Mouse (Mus musculus) forebrain, embryonic 15.5 days (tissue): ENCODE results near the gene Ggt1. TPM values are rescaled to one million over a fixed set of nuclear protein-coding genes. Genes with fewer than 3 reads are reported as not detected.

ENCODE experiments used
- ATAC-seq: fragments of 200-750 bp; cut with Nextera tagmentation; replicated peaks from 2 replicates; pipeline ENCODE4 v1.8.0; 2017; ENCODE audit warnings: mild to moderate bottlenecking, moderate TSS enrichment, moderate library complexity
- H3K27ac ChIP-seq: fragments of 300-500 bp; sonication (generic); replicated peaks from 2 replicates; pipeline ENCODE4 v1.5.1; 2015; ENCODE audit warnings: mild to moderate bottlenecking, inconsistent platforms
- H3K27me3 ChIP-seq: fragments of 300-500 bp; sonication (generic); 2 replicates; pipeline ENCODE4 v1.6.1; 2015; ENCODE audit warnings: inconsistent platforms
- H3K36me3 ChIP-seq: fragments of 300-500 bp; sonication (generic); 2 replicates; pipeline ENCODE4 v1.6.1; 2015; ENCODE audit warnings: mild to moderate bottlenecking, inconsistent platforms
- H3K4me1 ChIP-seq: fragments of 300-500 bp; sonication (generic); 2 replicates; pipeline ENCODE4 v1.6.1; 2015; ENCODE audit warnings: inconsistent platforms
- H3K4me2 ChIP-seq: fragments of 300-500 bp; sonication (generic); replicated peaks from 2 replicates; pipeline ENCODE4 v1.6.1; 2015; ENCODE audit warnings: mild to moderate bottlenecking, inconsistent platforms
- H3K4me3 ChIP-seq: fragments of 300-500 bp; sonication (generic); 2 replicates; pipeline ENCODE4 v1.5.1; 2015; ENCODE audit warnings: mild to moderate bottlenecking, inconsistent platforms
- H3K9ac ChIP-seq: fragments of 300-500 bp; sonication (generic); replicated peaks from 2 replicates; pipeline ENCODE4 v1.6.1; 2015; ENCODE audit warnings: mild to moderate bottlenecking, inconsistent platforms
- H3K9me3 ChIP-seq: fragments of 300-500 bp; sonication (generic); 2 replicates; pipeline ENCODE4 v1.6.1; 2016; ENCODE audit warnings: inconsistent platforms
- WGBS: fragments of 180-500 bp; shearing (Covaris S2); methylation state at CpG from one replicate; pipeline ENCODE4 v1.1.7; 2015; ENCODE audit warnings: mixed read lengths; 5-methylcytosine and 5-hydroxymethylcytosine counted together
- polyA plus RNA-seq: library from polyadenylated mRNA; unstranded; fragments of >200 nt; fragmentation: Nextera tagmentation; extraction: Ambion mirVana; gene quantifications from 2 replicates; pipeline ENCODE4 v1.2.1, GENCODE M21; 2015

Gene Ggt1
- 0.67 and 0.79 TPM in 2 replicates for polyA plus RNA-seq

DNA sequence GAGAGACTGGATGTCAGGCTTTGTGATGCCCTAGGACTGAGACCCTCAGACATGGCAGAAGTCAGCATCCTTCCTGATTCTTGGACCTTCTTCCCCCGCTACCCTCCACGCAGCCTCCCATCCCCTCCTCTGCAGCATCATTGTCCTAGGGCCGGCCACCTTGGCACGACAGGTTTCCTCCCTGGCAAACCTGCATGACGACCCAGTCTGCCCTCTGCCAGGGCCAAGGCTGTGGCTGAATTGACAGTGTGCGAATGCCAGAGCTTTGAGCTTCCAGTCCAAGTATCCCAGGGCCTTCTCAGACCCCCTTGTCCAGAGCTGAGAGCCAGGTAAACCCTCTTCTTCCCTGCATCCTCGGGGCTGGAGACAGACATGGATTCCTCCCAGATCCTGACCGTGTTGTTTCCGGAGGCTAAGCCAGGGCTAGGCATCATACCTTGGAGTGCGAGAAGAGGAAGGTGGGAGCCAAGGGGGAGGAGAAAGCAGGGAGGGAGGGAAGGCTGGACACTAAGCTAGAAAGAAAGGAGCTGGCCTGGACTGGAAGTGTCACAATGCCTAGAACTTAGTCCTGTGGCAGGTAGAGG is at the start of gene Ggt1:
Ggt1 (plus strand) TSS at position 534 of the 584 bp plus-strand sequence.
- H3K27ac ChIP-seq = peak within 1 kb of the TSS; percentile 91
- H3K4me3 ChIP-seq = peak within 1 kb of the TSS; percentile 80
- no peaks in the 10 kb centered on the region for H3K36me3 ChIP-seq
- H3K9ac ChIP-seq = peak within 1 kb of the TSS; percentile 94
- no peak for ATAC-seq
- H3K4me2 ChIP-seq = peak within 1 kb of the TSS; percentile 97
- H3K4me1 ChIP-seq = peaks cover 43% of the 10 kb centered on the region
- WGBS = 54% methylated on average over 10 of the region's 10 CpGs
- H3K9me3 ChIP-seq = no peaks in the 10 kb centered on the region
- no peaks in the 10 kb centered on the region for H3K27me3 ChIP-seq

DNA sequence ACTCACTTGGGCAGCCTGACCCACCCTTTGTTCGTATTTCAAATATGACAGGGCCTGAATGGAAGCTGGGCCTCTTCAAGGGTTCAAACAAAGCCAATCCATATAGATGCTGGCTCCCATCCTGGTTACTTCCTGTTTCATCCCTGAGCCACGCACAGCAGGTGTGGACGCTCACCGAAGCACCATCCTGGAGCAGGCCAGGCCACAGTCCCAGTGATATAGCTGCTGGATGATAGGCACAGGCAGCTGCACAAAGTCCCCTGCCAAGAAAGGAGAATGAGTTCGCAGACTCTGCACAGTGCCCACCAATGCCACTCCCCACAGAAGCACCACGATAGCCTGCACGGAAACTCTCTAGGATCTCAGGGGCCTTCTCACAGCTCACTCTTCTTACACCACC is 49.5 kb upstream of the Ggt1 start:
- no peak overlapping the region for H3K9ac ChIP-seq
- H3K4me2 ChIP-seq = no peak overlapping the region
- no peak overlapping the region for H3K27ac ChIP-seq
- peaks cover 45% of the 10 kb centered on the region for H3K36me3 ChIP-seq
- no peak for ATAC-seq
- H3K9me3 ChIP-seq = no peaks in the 10 kb centered on the region
- H3K27me3 ChIP-seq = no peaks in the 10 kb centered on the region
- H3K4me3 ChIP-seq = no peak overlapping the region
- H3K4me1 ChIP-seq = peaks cover 13% of the 10 kb centered on the region
- WGBS = 93% methylated on average over 7 of the region's 7 CpGs

DNA sequence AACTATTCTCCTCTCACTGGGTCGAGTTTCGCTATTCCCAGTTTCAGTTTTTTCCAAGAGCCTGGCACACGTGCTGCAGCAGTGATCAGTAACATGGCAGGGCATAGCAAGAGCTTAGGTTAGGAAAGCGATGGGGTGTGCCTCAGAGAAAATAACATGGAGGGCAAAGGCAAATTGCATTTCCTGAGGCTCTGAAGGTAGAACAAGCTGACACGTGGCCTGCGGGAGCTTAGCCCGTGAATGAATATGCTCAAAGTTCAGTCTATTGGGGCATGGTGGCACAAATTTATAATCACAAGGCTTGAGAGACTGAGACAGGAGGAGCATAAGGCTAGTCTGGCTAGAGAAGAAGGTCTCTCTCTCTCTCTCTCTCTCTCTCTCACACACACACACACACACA is 48.6 kb upstream of the Ggt1 start:
- no peak overlapping the region for H3K9ac ChIP-seq
- 93% methylated on average over 7 of the region's 7 CpGs for WGBS
- H3K4me3 ChIP-seq = no peak overlapping the region
- H3K4me1 ChIP-seq = peaks cover 13% of the 10 kb centered on the region
- H3K4me2 ChIP-seq = no peak overlapping the region
- no peak for ATAC-seq
- peaks cover 37% of the 10 kb centered on the region for H3K36me3 ChIP-seq
- H3K27me3 ChIP-seq = no peaks in the 10 kb centered on the region
- no peaks in the 10 kb centered on the region for H3K9me3 ChIP-seq
- H3K27ac ChIP-seq = no peak overlapping the region

DNA sequence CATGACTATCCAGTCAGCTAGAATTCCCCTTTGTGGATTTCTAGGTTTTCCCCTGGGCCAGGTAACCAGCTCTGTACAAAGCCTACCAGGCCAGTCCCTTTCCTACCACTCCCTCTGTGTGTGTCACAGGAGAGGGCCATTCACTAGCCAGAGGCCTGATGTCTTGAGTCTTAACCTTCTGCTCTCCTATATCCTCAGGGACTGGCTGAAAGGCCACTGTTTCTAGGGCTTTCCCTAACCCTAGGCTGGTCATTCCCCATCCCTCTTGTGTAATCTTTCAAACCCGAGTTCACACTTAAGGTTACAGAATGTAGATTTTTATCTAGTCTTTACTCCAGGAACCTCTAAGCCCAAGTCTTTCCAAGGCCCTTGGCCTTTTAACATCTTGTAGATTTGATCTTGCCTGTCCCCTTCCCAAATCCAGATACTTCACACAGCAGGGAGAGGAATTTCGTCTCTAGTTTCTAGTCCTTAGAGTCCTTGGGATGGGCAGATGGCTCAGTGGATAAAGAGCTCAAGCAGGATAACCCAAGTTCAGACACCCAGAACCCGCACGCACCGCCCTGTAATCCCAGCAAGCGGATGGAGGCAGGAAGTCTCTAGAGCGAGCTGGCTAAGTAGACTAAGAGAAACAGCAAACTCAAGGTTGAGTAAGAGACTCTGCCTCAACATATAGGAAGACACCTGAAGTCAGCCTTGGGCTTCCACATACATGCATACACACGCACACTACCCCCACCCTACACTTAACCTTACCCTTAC is 47.9 kb upstream of the Ggt1 start:
- H3K4me1 ChIP-seq = peaks cover 14% of the 10 kb centered on the region
- no peak overlapping the region for H3K9ac ChIP-seq
- H3K9me3 ChIP-seq = no peaks in the 10 kb centered on the region
- H3K36me3 ChIP-seq = peaks cover 30% of the 10 kb centered on the region
- 92% methylated on average over 8 of the region's 8 CpGs for WGBS
- no peak overlapping the region for H3K27ac ChIP-seq
- no peak overlapping the region for H3K4me2 ChIP-seq
- no peaks in the 10 kb centered on the region for H3K27me3 ChIP-seq
- H3K4me3 ChIP-seq = no peak overlapping the region
- ATAC-seq = no peak

DNA sequence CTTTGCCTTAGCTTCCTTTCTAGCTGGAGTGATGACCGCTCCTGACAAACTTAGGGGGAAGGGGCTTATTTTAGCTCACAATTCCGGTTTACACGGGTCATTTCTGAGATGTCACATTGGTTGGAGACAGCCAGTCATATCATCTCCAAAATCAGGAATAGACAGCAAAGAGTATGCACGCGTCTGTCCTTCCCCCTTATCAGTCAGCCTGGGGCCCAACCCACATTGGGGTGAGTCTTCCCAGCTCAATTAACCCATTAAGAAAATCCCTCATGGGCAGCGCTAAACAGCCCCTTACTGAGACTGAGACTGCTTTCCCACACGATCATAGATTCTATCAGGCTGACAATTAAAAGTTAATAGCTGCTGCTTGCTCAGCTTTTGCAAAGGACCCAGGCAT is 47.0 kb upstream of the Ggt1 start:
- Histone ChIP-seq H3K9me3 (no peaks in the 10 kb centered on the region), H3K9ac (no peak overlapping the region), H3K27ac (no peak overlapping the region), H3K4me3 (no peak overlapping the region), H3K36me3 (peaks cover 22% of the 10 kb centered on the region), H3K4me1 (peaks cover 23% of the 10 kb centered on the region), H3K27me3 (no peaks in the 10 kb centered on the region), H3K4me2 (no peak overlapping the region)
- WGBS = 85% methylated on average over 7 of the region's 7 CpGs
- no peak for ATAC-seq

DNA sequence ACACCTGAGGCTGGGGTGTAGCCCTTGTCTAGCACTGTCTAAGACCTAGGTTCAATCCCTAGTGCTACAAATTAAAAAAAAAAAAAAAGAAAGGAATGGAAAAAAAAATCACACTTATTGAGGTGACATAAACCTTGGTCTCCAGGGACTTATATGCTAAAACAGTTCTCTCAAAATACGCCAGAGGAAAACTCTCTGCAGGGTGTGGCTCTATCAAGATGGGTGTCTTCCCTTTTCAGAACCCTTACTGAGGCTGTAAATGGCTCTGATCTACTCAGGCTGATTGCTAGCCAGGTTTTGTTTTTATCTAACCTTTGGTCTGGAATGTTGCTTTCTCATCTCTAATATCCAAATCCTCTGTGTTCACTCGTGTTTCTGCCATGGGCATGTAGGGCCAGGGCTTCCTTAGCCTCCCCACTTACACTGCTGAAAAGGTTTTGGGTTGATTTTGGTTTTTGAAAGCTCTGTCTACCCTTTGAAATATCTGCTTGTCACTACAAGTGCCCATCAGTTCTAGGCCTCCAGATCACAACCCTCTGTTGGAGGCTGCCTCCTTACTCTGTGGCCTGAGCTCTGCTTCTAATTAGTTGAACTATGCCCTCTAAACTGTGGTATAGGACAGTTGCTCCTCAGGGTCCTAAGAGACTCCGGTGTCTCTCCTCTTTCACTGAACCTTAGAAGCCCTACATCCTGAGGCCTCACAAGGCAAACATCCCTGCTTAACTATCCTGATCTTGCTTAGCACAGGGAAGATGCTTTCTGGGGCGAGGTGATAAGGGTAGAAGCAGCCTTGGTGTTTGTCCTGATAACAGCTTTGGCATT is 46.0 kb upstream of the Ggt1 start:
- no peak overlapping the region for H3K27ac ChIP-seq
- ATAC-seq = no peak
- peaks cover 20% of the 10 kb centered on the region for H3K36me3 ChIP-seq
- H3K4me1 ChIP-seq = peaks cover 27% of the 10 kb centered on the region
- 83% methylated on average over 4 of the region's 4 CpGs for WGBS
- no peak overlapping the region for H3K4me3 ChIP-seq
- no peaks in the 10 kb centered on the region for H3K9me3 ChIP-seq
- H3K4me2 ChIP-seq = no peak overlapping the region
- no peak overlapping the region for H3K9ac ChIP-seq
- H3K27me3 ChIP-seq = no peaks in the 10 kb centered on the region

DNA sequence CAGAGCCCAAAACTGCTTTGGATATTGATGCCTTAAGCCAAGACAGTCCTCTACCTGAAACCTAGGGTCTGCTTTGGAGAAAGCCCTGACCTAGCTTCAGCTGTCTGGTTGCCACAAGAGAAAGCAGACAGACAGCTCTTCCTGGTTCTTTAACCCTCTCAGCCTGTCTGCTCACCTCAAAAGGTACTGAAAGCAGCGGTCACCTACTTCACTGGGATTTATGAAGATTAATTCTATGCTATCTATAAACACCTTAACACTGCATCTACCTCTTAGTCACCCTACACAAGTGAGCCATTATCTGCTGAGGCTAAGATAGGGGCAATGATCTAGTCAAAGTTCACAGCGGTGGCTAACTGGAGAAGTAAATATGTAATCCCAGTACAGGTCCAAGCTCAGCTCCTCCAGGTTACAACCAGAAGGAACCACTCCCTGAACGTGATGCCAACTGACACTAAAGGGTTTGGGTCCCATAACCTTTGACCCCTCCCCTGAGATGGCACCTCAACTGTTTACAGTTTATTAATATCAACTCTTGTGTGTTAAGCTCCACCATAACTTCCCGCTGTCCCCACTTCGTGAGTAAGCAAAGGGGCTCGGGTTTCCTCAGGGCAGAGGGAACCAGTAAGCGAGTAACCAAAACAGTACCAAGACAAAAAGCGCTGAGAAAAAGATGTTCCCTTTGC is 45.2 kb upstream of the Ggt1 start:
- H3K27ac ChIP-seq = peak overlapping the region; percentile 97; the same call in 1 of the 2 replicates
- H3K4me1 ChIP-seq = peaks cover 31% of the 10 kb centered on the region
- H3K4me2 ChIP-seq = peak overlapping the region; percentile 75
- WGBS = 30% methylated on average over 8 of the region's 8 CpGs
- H3K4me3 ChIP-seq = peak overlapping the region; percentile 87
- H3K36me3 ChIP-seq = peaks cover 20% of the 10 kb centered on the region
- peak overlapping the region; percentile 88 for H3K9ac ChIP-seq
- no peak for ATAC-seq
- H3K9me3 ChIP-seq = no peaks in the 10 kb centered on the region
- H3K27me3 ChIP-seq = no peaks in the 10 kb centered on the region

DNA sequence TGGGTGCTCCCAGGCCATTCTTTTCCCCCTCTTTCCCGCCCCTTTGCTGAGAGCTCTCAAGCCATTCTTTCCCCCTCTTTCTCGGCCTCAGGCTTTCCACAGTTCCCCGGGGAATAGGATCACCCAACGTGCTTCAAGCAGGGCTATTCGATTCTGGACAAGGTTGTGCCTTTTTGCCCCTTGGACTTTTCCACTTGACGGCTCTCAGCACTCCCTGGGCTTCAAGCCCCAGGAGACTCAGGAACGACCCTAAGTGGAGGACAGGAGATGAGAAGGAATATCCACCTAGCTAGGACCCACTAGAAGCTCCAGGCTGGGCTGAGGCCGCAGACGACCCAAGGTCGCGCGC is 44.7 kb upstream of the Ggt1 start:
- no peak for ATAC-seq
- under 1% methylated on average over 12 of the region's 12 CpGs for WGBS
- Histone ChIP-seq H3K36me3 (peaks cover 21% of the 10 kb centered on the region), H3K27me3 (no peaks in the 10 kb centered on the region), H3K9me3 (no peaks in the 10 kb centered on the region), H3K4me1 (peaks cover 34% of the 10 kb centered on the region), H3K27ac (peak overlapping the region; percentile 97), H3K4me2 (peak overlapping the region; percentile 75), H3K9ac (peak overlapping the region; percentile 88), H3K4me3 (peak overlapping the region; percentile 87)

DNA sequence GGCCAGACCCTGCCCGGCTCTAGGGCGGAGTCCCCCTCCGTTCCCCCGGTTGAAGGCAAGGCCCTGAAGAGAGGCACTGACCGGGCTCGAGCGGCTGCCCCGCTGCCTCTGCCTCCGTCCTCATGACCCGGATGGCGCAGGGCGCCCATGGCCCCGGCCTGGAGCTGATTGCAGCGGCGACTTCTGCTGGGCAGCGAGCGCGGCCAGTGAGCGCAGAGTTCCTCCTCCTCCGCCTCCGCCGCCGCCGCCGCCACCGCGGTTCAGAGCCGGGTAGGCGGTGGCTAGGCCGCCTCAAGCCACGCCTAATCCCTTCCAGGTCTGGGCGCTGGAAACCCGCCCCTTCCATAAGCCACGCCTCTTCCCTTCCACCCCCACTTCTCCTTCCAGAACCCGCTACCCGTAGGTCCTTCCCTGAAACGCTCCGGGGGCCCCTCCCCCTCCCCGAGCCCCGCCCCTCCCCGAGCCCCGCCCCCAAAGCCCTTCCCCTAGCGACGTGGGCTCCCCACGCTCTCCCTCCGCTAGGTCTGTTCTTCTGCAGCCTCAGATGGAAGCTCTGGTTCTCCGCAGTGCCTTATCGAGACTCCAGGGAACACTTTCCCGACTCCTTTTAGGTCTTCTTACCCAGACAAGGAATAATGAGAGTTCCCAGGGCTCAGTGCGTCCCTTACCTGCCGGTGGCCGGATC is 44.2 kb upstream of the Ggt1 start, which contains the start of gene Snrpd3:
Snrpd3 (plus strand) TSS at position 479 of the 685 bp plus-strand sequence.
- ATAC-seq = peak; percentile 93
- Histone ChIP-seq H3K4me2 (peak within 1 kb of the TSS; percentile 75), H3K27me3 (no peaks in the 10 kb centered on the region), H3K4me3 (peak within 1 kb of the TSS; percentile 87), H3K9me3 (no peaks in the 10 kb centered on the region), H3K9ac (peak within 1 kb of the TSS; percentile 88), H3K27ac (peak within 1 kb of the TSS; percentile 97), H3K4me1 (peaks cover 39% of the 10 kb centered on the region), H3K36me3 (peaks cover 25% of the 10 kb centered on the region)
- WGBS = 1% methylated on average over 46 of the region's 52 CpGs

DNA sequence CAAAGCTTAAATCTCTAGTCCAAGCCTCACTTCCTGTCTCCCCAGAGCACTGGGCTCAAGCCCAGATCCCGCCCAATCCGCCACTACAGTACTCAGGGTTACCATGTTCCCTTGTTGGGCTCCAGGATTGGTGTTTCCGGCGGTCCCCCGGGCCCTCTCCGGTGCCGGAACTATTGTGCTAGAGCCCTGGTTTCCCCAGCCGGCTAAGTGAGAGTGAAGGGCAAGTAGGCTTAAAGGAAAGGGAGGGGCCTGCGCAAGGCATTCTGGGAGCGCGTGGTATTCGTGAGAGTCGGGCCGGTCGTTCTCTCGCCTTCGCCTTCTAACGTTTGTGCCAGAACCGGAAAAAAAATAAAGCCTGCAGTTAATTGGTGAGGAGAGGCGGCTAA is 43.7 kb upstream of the Ggt1 start, which contains the start of gene Gucd1:
Gucd1 (minus strand) TSS at position 215 of the 386 bp plus-strand sequence.
- WGBS = 0% methylated on average over 20 of the region's 20 CpGs
- Histone ChIP-seq H3K36me3 (peaks cover 29% of the 10 kb centered on the region), H3K4me3 (peak within 1 kb of the TSS; percentile 87), H3K9me3 (no peaks in the 10 kb centered on the region), H3K9ac (peak within 1 kb of the TSS; percentile 88), H3K4me1 (peaks cover 39% of the 10 kb centered on the region), H3K27ac (peak within 1 kb of the TSS; percentile 97), H3K27me3 (no peaks in the 10 kb centered on the region), H3K4me2 (peak within 1 kb of the TSS; percentile 75)
- peak; percentile 94 for ATAC-seq

DNA sequence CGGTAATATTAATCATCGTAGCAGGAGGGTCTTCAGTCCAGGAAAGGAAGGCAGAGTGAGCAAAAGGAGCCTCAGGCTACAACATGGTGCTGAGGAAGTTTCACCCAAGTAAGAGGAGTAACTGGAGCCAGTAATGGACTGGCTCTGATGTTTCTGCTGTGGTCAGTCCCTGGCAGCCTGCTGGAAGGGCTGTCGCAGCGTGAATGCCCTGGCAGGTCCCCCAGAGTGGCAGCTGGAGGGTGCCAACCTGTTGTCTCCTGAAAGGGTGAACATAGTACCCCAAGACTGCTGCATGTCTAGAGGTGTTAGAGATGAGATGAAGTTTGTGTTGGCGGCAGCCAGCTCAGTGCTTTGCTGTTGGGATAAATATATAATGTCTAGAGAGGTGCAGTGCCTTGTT is 40.8 kb upstream of the Ggt1 start:
- H3K9ac ChIP-seq = no peak overlapping the region
- no peaks in the 10 kb centered on the region for H3K27me3 ChIP-seq
- no peak overlapping the region for H3K27ac ChIP-seq
- peaks cover 39% of the 10 kb centered on the region for H3K4me1 ChIP-seq
- peaks cover 45% of the 10 kb centered on the region for H3K36me3 ChIP-seq
- ATAC-seq = no peak
- H3K4me3 ChIP-seq = no peak overlapping the region
- H3K9me3 ChIP-seq = no peaks in the 10 kb centered on the region
- WGBS = 92% methylated on average over 5 of the region's 5 CpGs
- H3K4me2 ChIP-seq = no peak overlapping the region
